Mouse (Mus musculus): Measurements from ENCODE around the gene Tmem239.

DNA sequence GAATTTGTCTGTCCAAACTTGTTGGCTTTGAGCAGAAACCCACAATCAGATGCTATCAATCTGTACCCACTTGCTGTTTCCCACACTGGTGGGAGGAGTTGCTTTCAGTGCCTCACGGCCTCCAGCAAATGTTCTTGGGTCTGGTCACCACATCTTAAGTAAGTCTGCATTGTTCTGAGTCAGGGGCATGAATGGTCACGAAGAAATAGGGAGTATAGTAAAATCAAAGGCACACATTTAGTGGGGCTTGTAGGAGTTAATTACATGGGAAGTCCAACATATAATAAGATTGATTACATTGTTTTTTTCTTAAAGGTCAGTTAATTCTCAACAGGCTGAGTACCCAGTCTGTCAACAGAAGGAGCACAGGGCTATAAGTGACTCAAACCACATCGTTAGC, 23.1 kb upstream of the Tmem239 start:
- no peak for TF ChIP-seq CTCF (IDR thresholded peaks at IDR 0.05; ENCODE audit: low read depth)
- TF ChIP-seq EP300 (IDR thresholded peaks at IDR 0.05; ENCODE audit: low read depth), result no peak

Measured in liver, embryonic 14.5 days (tissue).